Mouse (Mus musculus): ENCODE data around the gene Jpt2.
A peak's percentile ranks its signal among the peaks of the same experiment; 100 is the strongest.
"Not testable (repeated sequence)": the region's sequence is repeated elsewhere in the genome, so short reads cannot be mapped to it uniquely, and the experiment has no call there.

Jpt2 gene

GRCm38 (mm10) chr17:24960135-24960851, at the start of gene Jpt2:
Jpt2 (minus strand) TSS chr17:24960689.
- H3K27me3 ChIP-seq (ENCODE audit: control insufficient read depth, insufficient read depth, low read length, poor library complexity, severe bottlenecking): no peaks in the 10 kb centered on the region
- peak; percentile 98 for DNase-seq (ENCODE audit: low read depth, low spot score)
- peaks cover 10% of the 10 kb centered on the region; the same call in 1 of the 2 replicates for H3K36me3 ChIP-seq (ENCODE audit: control insufficient read depth, insufficient read depth, low read length, poor library complexity, severe bottlenecking)

DNA sequence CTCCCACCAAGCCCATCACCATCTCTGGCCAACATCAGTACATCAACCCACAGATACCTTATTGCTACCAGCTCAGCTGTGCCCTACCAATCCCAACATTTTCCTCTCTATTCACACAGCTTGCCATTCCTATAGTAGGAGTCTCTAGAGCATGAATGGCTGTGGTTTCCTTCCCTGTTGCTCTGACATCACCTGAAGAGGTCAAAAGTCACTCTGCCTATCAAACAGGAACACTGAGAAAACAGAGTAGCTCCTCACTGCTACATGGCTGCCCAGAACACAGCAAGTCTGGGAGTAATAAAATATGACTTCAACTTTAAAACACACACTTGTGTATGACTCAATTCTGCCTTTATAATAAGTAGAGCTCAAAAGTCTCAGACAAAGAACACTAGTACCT, 47.0 kb upstream of the Jpt2 start:
- DNase-seq (ENCODE audit: low read depth, low spot score): no peak
- Histone ChIP-seq H3K27me3 (ENCODE audit: control insufficient read depth, insufficient read depth, low read length, poor library complexity, severe bottlenecking) (no peaks in the 10 kb centered on the region), H3K36me3 (ENCODE audit: control insufficient read depth, insufficient read depth, low read length, poor library complexity, severe bottlenecking) (peaks cover 15% of the 10 kb centered on the region; the same call in 1 of the 2 replicates)

DNA sequence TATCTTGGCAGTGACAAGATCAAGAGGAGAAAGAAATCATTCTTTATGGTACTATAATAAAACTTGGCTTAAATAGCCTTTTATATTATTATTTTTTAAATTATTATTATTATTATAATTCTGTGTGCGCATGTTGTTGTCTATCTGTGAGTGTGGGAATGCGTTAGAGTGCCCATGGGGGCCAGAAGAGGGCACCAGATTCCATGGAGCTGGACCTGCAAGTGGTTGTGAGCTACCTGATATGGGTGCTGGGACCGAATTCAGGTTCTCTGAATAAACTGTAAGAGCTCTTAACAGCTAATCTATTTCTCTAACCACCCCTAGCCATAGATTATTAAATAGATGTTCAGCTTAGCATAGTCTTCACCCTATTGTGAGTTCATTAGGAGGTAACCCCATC, 44.6 kb upstream of the Jpt2 start:
- H3K36me3 ChIP-seq (ENCODE audit: control insufficient read depth, insufficient read depth, low read length, poor library complexity, severe bottlenecking): peaks cover 15% of the 10 kb centered on the region; the same call in 1 of the 2 replicates
- no peaks in the 10 kb centered on the region for H3K27me3 ChIP-seq (ENCODE audit: control insufficient read depth, insufficient read depth, low read length, poor library complexity, severe bottlenecking)
- DNase-seq (ENCODE audit: low read depth, low spot score): peak; percentile 12

GRCm38 (mm10) chr17:24994721-24995120, 34.2 kb upstream of the Jpt2 start:
- no peak for DNase-seq (ENCODE audit: low read depth, low spot score)
- Histone ChIP-seq H3K27me3 (ENCODE audit: control insufficient read depth, insufficient read depth, low read length, poor library complexity, severe bottlenecking) (no peaks in the 10 kb centered on the region), H3K36me3 (ENCODE audit: control insufficient read depth, insufficient read depth, low read length, poor library complexity, severe bottlenecking) (peaks cover 22% of the 10 kb centered on the region)

GRCm38 (mm10) chr17:24987221-24987620, 26.7 kb upstream of the Jpt2 start:
- Histone ChIP-seq H3K36me3 (ENCODE audit: control insufficient read depth, insufficient read depth, low read length, poor library complexity, severe bottlenecking) (peaks cover 16% of the 10 kb centered on the region), H3K27me3 (ENCODE audit: control insufficient read depth, insufficient read depth, low read length, poor library complexity, severe bottlenecking) (no peaks in the 10 kb centered on the region)
- DNase-seq (ENCODE audit: low read depth, low spot score): no peak

DNA sequence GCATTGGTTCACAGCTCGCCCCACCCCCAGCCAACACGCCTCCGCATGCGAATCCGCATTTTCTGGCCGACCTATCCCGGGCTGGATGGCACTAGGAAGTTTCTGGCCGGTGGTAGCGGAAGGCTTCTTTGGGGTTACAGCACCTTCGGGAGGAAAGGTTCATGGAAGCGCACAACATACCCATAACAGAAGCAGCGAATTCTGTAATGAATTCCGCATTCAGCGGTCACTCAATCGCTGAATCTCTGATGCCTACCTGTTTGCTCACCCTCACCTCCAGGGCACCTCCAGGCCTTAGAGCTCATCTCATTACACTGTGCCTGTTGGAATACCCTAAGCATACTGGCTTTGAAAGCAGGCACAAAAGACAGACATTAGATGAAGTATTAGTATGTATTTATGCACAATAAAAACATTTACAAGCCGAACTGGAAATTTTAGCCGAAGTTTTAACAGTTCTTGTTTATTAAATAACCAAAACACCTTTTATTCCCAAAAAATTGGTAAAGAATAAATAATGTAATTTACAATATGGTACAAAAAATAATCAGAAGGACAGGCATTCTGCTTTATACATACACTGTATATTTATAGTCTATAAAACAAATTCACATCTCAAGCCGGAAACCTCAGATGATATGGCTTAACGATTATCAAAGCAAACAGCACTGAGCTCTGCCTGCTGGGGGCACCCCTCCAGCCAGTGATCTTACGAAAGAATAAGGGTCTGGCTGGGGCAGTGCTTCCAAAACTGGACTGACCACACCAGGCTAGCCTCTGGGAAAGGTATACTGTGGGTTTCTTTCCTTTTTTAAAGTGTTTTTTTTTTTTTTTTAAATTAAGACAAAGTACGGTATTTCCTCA, 595 bp upstream of the Jpt2 start:
- Histone ChIP-seq H3K27me3 (ENCODE audit: control insufficient read depth, insufficient read depth, low read length, poor library complexity, severe bottlenecking) (no peaks in the 10 kb centered on the region), H3K36me3 (ENCODE audit: control insufficient read depth, insufficient read depth, low read length, poor library complexity, severe bottlenecking) (peaks cover 11% of the 10 kb centered on the region; the same call in 1 of the 2 replicates)
- peak; percentile 16 for DNase-seq (ENCODE audit: low read depth, low spot score)

DNA sequence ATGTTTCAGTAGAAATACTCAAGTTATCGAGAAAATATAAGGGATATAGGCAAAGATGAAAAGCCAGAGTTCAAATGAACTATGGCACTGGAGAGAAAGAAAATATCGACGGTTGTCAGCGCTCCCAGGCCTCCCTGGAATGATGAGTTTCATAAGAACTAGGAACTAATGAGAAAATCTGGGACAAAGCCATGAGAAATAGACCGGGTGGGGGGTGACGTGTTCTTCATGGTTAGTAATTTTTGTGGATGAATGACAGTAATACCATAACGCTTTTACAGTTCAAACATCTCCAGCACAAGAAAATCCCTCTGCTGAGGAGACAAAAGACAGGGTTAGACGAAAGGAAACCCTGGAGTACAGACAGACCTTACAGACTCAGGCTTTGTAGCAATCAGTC, 1.1 kb downstream of the Jpt2 start:
- DNase-seq (ENCODE audit: low read depth, low spot score): no peak
- no peaks in the 10 kb centered on the region for H3K27me3 ChIP-seq (ENCODE audit: control insufficient read depth, insufficient read depth, low read length, poor library complexity, severe bottlenecking)
- peaks cover 9% of the 10 kb centered on the region; the same call in 1 of the 2 replicates for H3K36me3 ChIP-seq (ENCODE audit: control insufficient read depth, insufficient read depth, low read length, poor library complexity, severe bottlenecking)

- Histone ChIP-seq H3K36me3 (ENCODE audit: control insufficient read depth, insufficient read depth, low read length, poor library complexity, severe bottlenecking) (peaks cover 7% of the 10 kb centered on the region), H3K27me3 (ENCODE audit: control insufficient read depth, insufficient read depth, low read length, poor library complexity, severe bottlenecking) (no peaks in the 10 kb centered on the region)
- no peak for DNase-seq (ENCODE audit: low read depth, low spot score)
These were observed 7.2 kb downstream of the Jpt2 start for GRCm38 (mm10) chr17:24953291-24953690.

DNA sequence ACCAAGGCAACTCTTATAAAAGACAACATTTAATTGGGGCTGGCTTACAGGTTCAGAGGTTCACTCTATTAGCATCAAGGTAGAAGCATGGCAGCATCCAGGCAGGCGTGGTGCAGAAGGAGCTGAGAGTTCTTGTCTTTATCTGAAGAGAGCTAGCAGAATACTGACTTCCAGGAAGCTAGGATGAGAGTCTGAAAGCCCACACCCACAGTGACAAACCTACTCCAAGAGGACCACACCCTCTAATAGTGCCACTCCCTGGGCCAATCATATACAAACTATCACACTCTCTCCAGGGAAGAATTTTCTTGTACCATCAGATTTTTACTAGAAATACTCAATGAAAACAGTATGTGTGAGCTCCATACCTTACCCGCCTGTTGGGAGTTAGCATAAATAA, 9.8 kb downstream of the Jpt2 start:
- H3K27me3 ChIP-seq (ENCODE audit: control insufficient read depth, insufficient read depth, low read length, poor library complexity, severe bottlenecking): no peaks in the 10 kb centered on the region
- no peak for DNase-seq (ENCODE audit: low read depth, low spot score)
- peaks cover 13% of the 10 kb centered on the region for H3K36me3 ChIP-seq (ENCODE audit: control insufficient read depth, insufficient read depth, low read length, poor library complexity, severe bottlenecking)

GRCm38 (mm10) chr17:24948204-24948603, 12.3 kb downstream of the Jpt2 start:
- no peak for DNase-seq (ENCODE audit: low read depth, low spot score)
- peaks cover 8% of the 10 kb centered on the region for H3K36me3 ChIP-seq (ENCODE audit: control insufficient read depth, insufficient read depth, low read length, poor library complexity, severe bottlenecking)
- H3K27me3 ChIP-seq (ENCODE audit: control insufficient read depth, insufficient read depth, low read length, poor library complexity, severe bottlenecking): no peaks in the 10 kb centered on the region

- not testable (repeated sequence) for H3K36me3 ChIP-seq (ENCODE audit: control insufficient read depth, insufficient read depth, low read length, poor library complexity, severe bottlenecking); H3K27me3 ChIP-seq (ENCODE audit: control insufficient read depth, insufficient read depth, low read length, poor library complexity, severe bottlenecking)
- peak; percentile 59 for DNase-seq (ENCODE audit: low read depth, low spot score)
These were observed 16.9 kb downstream of the Jpt2 start for GRCm38 (mm10) chr17:24943589-24943988.

DNA sequence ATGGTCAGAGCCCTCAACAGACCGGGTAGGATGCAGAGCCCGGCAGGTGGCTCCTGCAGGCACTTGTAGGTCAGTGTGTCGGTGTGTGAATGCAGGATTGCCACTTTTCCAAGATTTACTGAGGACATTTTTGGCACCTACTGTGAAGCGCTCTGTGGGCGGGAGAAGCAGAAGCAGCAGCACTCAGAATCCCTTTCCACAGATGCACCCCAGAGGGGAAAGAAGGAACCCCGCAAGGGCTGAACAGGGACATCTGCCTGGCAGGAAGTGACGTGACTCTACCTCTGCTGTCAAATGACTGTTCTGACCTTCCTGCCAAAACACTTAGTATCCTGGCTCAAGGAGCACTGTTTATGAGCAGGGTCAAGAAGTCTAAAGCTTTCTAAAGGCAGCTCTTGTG, 17.5 kb downstream of the Jpt2 start:
- DNase-seq (ENCODE audit: low read depth, low spot score): peak; percentile 22
- H3K27me3 ChIP-seq (ENCODE audit: control insufficient read depth, insufficient read depth, low read length, poor library complexity, severe bottlenecking): no peaks in the 10 kb centered on the region
- peaks cover 8% of the 10 kb centered on the region; the same call in 1 of the 2 replicates for H3K36me3 ChIP-seq (ENCODE audit: control insufficient read depth, insufficient read depth, low read length, poor library complexity, severe bottlenecking)

DNA sequence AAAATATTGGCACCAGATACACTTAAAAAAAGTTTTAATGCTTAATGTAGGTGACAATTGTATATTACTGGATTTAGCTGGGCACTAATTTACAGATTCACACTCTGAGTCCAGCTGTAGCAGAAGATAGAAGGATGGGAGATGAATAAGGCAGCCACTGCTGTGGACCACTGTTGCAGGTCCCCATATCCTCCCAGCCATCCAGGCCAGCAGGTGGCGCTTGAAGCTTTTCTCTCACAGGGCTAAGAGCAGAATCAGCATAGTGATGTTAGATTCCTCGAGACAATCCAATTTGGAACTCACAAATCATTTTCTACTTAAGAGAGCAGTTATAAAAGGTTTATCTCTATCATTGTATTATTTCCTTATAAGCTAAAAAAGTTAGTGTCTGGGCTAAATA, 18.0 kb downstream of the Jpt2 start:
- peak; percentile 51 for DNase-seq (ENCODE audit: low read depth, low spot score)
- not testable (repeated sequence) for H3K27me3 ChIP-seq (ENCODE audit: control insufficient read depth, insufficient read depth, low read length, poor library complexity, severe bottlenecking); H3K36me3 ChIP-seq (ENCODE audit: control insufficient read depth, insufficient read depth, low read length, poor library complexity, severe bottlenecking)

- no peaks in the 10 kb centered on the region for H3K36me3 ChIP-seq (ENCODE audit: control insufficient read depth, insufficient read depth, low read length, poor library complexity, severe bottlenecking)
- no peaks in the 10 kb centered on the region for H3K27me3 ChIP-seq (ENCODE audit: control insufficient read depth, insufficient read depth, low read length, poor library complexity, severe bottlenecking)
- peak; percentile 15 for DNase-seq (ENCODE audit: low read depth, low spot score)
These were observed 23.2 kb downstream of the Jpt2 start for GRCm38 (mm10) chr17:24937266-24937665.
